Mouse (Mus musculus) left cerebral cortex, adult 9 months (tissue): ENCODE measurements around the gene Cmc2.

ENCODE experiments used
- DNase-seq, 2 experiments: peaks; one replicate each; pipeline ENCODE4 v3.0.0; 2022; ENCODE audit warnings: low spot score in 2 of 2

Gene Cmc2

GRCm38 (mm10) chr8:116848042-116848441 is 73.2 kb downstream of the Cmc2 start:
- peak in 1 of 2 experiments; percentile 23 for DNase-seq

- no peak for DNase-seq
Measured at GRCm38 (mm10) chr8:116842678-116843077, 78.6 kb downstream of the Cmc2 start.
